Mouse (Mus musculus): ENCODE data around the gene Rnft1. TPM values are rescaled to one million over a fixed set of nuclear protein-coding genes. Genes with fewer than 3 reads are reported as not detected.
A peak's percentile ranks its signal among the peaks of the same experiment; 100 is the strongest.

The Rnft1 gene
- polyA plus RNA-seq, 1 experiment from 2014 or later = 32.8 TPM

- Histone ChIP-seq H3K27me3 (no peaks in the 10 kb centered on the region), H3K4me2 (replicated peaks) (peak overlapping the region; percentile 40), H3K4me1 (peaks cover 13% of the 10 kb centered on the region), H3K36me3 (no peaks in the 10 kb centered on the region), H3K27ac (peak overlapping the region; percentile 50; the same call in 1 of the 2 replicates), H3K4me3 (0 out of 2 replicates have a peak overlapping the region, but pooled peaks have one; percentile 4), H3K9ac (no peak overlapping the region; the same call in 1 of the 2 replicates), H3K9me3 (no peaks in the 10 kb centered on the region)
- 16% methylated on average over 7 of the region's 7 CpGs for WGBS
- ATAC-seq (ENCODE audit: insufficient number of reproducible peaks, insufficient read depth, low FRiP score, low TSS enrichment) = no peak
Measured at GRCm38 (mm10) chr11:86472771-86473171, 11.7 kb upstream of the Rnft1 start.

DNA sequence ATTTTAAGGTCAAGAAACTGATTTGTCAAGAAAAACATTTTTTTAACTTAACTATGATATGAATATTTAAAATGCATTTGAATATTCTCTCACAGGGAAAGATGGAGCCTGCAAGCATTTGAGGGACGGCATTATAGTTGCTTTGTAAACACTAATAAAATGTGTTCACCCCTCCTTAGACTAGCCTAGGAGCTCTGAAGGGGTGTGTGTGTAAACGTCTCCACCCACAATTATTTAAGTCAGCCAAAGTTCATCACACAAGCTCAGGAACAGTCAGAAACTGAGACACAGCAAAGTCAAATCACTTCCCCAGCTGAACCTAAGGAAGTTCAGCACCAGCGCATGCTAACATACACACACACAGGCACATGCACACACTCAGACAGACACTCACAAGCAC is 10.9 kb upstream of the Rnft1 start:
- Histone ChIP-seq H3K27me3 (no peaks in the 10 kb centered on the region), H3K9me3 (no peaks in the 10 kb centered on the region), H3K36me3 (no peaks in the 10 kb centered on the region), H3K4me2 (replicated peaks) (peak overlapping the region; percentile 40; the same call in 1 of the 2 replicates), H3K4me3 (no peak overlapping the region), H3K4me1 (peaks cover 13% of the 10 kb centered on the region), H3K9ac (no peak overlapping the region), H3K27ac (no peak overlapping the region; the same call in 1 of the 2 replicates)
- WGBS = 53% methylated on average over 3 of the region's 3 CpGs
- ATAC-seq (ENCODE audit: insufficient number of reproducible peaks, insufficient read depth, low FRiP score, low TSS enrichment) = no peak

DNA sequence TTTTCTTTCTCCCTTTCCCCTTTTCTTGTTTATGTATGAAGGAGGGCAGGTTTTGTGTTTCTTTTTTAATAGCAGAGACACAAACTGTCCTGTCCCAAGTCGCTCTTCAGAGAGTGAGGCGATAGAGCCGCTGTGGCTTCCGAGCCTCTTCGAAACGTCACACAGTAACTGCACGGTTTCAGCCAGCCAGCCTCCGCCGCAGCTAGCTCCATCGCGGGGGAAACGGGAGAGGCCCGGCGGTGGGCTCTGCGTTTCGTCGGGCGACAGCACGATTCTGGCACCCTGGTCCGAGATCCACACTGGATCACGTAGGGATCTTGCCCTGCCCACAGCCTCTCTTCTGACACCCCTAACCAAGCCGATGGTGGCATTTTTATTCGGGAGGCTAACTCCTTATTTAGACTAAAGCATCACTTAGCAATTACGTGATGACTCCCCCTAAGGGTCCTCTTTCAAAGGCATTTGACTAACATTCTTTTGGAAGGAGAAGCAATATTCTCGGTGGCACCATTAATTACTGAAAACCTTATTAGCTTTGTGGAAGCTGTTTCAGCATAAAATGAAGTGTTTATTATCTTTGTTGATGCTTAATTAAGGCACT is 553 bp downstream of the Rnft1 start:
- peak overlapping the region; percentile 74 for H3K27ac ChIP-seq
- H3K4me3 ChIP-seq = peak overlapping the region; percentile 66
- ATAC-seq (ENCODE audit: insufficient number of reproducible peaks, insufficient read depth, low FRiP score, low TSS enrichment) = peak; percentile 54
- no peaks in the 10 kb centered on the region for H3K9me3 ChIP-seq
- no peaks in the 10 kb centered on the region for H3K27me3 ChIP-seq
- peaks cover 8% of the 10 kb centered on the region; the same call in 1 of the 2 replicates for H3K36me3 ChIP-seq
- 2% methylated on average over 25 of the region's 25 CpGs for WGBS
- peak overlapping the region; percentile 67 for H3K4me2 ChIP-seq (replicated peaks)
- H3K9ac ChIP-seq = peak overlapping the region; percentile 68
- H3K4me1 ChIP-seq = peaks cover 11% of the 10 kb centered on the region

GRCm38 (mm10) chr11:86490782-86491181 is 6.3 kb downstream of the Rnft1 start:
- Histone ChIP-seq H3K4me2 (replicated peaks) (no peak overlapping the region), H3K36me3 (peaks cover 29% of the 10 kb centered on the region), H3K9me3 (no peaks in the 10 kb centered on the region), H3K27me3 (no peaks in the 10 kb centered on the region), H3K27ac (no peak overlapping the region), H3K4me3 (no peak overlapping the region), H3K9ac (no peak overlapping the region), H3K4me1 (peaks cover 8% of the 10 kb centered on the region)
- no peak for ATAC-seq (ENCODE audit: insufficient number of reproducible peaks, insufficient read depth, low FRiP score, low TSS enrichment)
- WGBS = 98% methylated on average over 1 of the region's 1 CpGs

- H3K36me3 ChIP-seq = peaks cover 27% of the 10 kb centered on the region
- no peak overlapping the region for H3K27ac ChIP-seq
- 94% methylated on average over 1 of the region's 1 CpGs for WGBS
- H3K4me2 ChIP-seq (replicated peaks) = no peak overlapping the region
- ATAC-seq (ENCODE audit: insufficient number of reproducible peaks, insufficient read depth, low FRiP score, low TSS enrichment) = no peak
- no peak overlapping the region for H3K9ac ChIP-seq
- no peaks in the 10 kb centered on the region for H3K27me3 ChIP-seq
- no peak overlapping the region for H3K4me3 ChIP-seq
- no peaks in the 10 kb centered on the region for H3K9me3 ChIP-seq
- 0 out of 2 replicates have a peak, but pooled peaks cover 3% of the 10 kb centered on the region for H3K4me1 ChIP-seq
Measured at GRCm38 (mm10) chr11:86497356-86497755, 12.9 kb downstream of the Rnft1 start.

DNA sequence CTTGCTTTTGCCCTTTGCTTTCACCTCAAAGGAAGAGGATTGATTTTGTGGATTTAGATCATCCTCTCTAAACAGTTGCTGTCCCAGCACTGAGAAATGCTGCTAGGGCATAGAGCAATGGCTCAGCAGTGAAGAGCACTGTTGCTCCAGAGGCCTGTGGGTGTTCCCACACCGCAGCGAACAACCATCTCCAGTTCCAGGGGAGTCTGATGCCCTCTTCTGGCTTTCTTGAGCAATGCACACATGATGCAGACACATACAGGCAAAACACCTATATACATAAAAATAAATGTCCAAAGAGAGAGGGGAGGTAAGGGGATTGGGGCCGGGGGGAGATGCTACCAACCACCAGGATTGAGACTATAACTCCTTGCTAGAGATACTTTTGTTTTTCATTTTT is 13.5 kb downstream of the Rnft1 start:
- Histone ChIP-seq H3K9ac (no peak overlapping the region), H3K27ac (no peak overlapping the region), H3K36me3 (peaks cover 26% of the 10 kb centered on the region), H3K4me2 (replicated peaks) (no peak overlapping the region), H3K4me1 (0 out of 2 replicates have a peak, but pooled peaks cover 3% of the 10 kb centered on the region), H3K9me3 (no peaks in the 10 kb centered on the region), H3K4me3 (no peak overlapping the region), H3K27me3 (no peaks in the 10 kb centered on the region)
- ATAC-seq (ENCODE audit: insufficient number of reproducible peaks, insufficient read depth, low FRiP score, low TSS enrichment) = no peak
- 68% methylated on average over 3 of the region's 3 CpGs for WGBS

DNA sequence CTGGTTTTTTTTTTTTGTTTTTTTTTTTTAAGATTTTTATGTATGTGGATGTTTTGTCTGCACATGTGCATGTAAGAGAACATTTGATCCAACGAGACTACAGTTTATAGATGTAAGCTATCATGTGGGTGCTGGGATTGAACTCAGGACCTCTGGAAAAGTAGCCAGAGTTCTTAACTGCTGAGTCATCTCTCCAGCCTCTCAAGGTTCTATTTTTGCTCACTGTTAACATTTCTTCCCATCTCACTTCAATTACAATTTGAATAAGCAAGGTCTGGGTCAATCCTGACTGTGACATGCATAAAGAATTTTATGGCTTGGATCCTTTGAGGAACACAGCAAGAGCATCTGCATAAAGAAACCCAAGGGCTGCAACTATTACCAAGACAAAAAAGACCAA is 16.3 kb downstream of the Rnft1 start:
- Histone ChIP-seq H3K4me1 (no peaks in the 10 kb centered on the region), H3K9me3 (no peaks in the 10 kb centered on the region), H3K9ac (no peak overlapping the region), H3K4me2 (replicated peaks) (no peak overlapping the region), H3K36me3 (peaks cover 35% of the 10 kb centered on the region), H3K4me3 (no peak overlapping the region), H3K27me3 (no peaks in the 10 kb centered on the region), H3K27ac (no peak overlapping the region)
- ATAC-seq (ENCODE audit: insufficient number of reproducible peaks, insufficient read depth, low FRiP score, low TSS enrichment) = no peak
- WGBS = 86% methylated on average over 1 of the region's 1 CpGs

GRCm38 (mm10) chr11:86503121-86503520 is 18.7 kb downstream of the Rnft1 start:
- ATAC-seq (ENCODE audit: insufficient number of reproducible peaks, insufficient read depth, low FRiP score, low TSS enrichment) = no peak
- no peak overlapping the region for H3K4me2 ChIP-seq (replicated peaks)
- no peaks in the 10 kb centered on the region for H3K9me3 ChIP-seq
- no peaks in the 10 kb centered on the region for H3K4me1 ChIP-seq
- H3K27me3 ChIP-seq = no peaks in the 10 kb centered on the region
- no peak overlapping the region for H3K9ac ChIP-seq
- no peak overlapping the region for H3K27ac ChIP-seq
- H3K4me3 ChIP-seq = no peak overlapping the region
- WGBS = 92% methylated on average over 2 of the region's 2 CpGs
- peaks cover 42% of the 10 kb centered on the region for H3K36me3 ChIP-seq

DNA sequence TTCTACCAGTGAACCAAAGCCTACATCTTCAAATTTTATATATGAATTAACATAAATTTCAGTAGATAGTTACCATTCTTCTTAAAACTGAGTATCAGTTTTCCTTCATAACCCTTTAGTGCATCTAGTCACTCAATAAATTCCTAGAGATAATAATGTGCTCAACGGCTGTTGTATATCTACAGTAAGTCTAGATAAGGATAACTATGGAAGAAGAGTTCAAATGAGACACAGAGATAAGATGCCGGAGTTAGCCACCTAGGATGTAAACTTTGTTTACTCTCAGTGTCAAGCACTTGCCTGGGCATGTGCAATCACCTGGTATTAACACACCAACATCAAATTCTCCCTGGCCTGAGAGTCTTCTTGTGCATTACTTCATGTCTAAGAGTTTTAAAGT is 22.9 kb downstream of the Rnft1 start:
- Histone ChIP-seq H3K27ac (no peak overlapping the region), H3K4me1 (no peaks in the 10 kb centered on the region), H3K36me3 (peaks cover 70% of the 10 kb centered on the region), H3K4me2 (replicated peaks) (no peak overlapping the region), H3K4me3 (no peak overlapping the region), H3K9me3 (no peaks in the 10 kb centered on the region), H3K9ac (no peak overlapping the region), H3K27me3 (no peaks in the 10 kb centered on the region)
- ATAC-seq (ENCODE audit: insufficient number of reproducible peaks, insufficient read depth, low FRiP score, low TSS enrichment) = no peak
- WGBS = 95% methylated on average over 2 of the region's 2 CpGs

DNA sequence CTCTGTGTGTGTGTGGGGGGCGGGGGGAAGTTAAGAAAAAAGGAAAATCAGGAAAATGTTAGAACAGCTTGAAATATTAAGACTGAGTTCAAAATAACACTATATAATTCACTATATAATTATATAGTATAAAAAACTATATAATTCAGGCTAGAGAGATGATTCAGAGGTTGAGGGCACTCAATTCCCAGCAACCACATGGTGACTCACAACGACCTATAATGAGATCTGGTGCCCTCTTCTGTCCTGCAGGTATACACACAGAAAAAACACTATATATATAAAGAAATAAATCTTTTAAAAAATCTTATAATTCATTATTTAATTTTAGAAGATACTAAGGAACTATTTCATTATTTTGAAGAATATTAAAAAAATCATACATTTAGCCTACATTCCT is 23.5 kb downstream of the Rnft1 start:
- H3K27ac ChIP-seq = no peak overlapping the region
- peaks cover 69% of the 10 kb centered on the region for H3K36me3 ChIP-seq
- H3K9ac ChIP-seq = no peak overlapping the region
- 88% methylated on average over 2 of the region's 2 CpGs for WGBS
- no peaks in the 10 kb centered on the region for H3K4me1 ChIP-seq
- H3K9me3 ChIP-seq = no peaks in the 10 kb centered on the region
- H3K4me2 ChIP-seq (replicated peaks) = no peak overlapping the region
- ATAC-seq (ENCODE audit: insufficient number of reproducible peaks, insufficient read depth, low FRiP score, low TSS enrichment) = no peak
- no peak overlapping the region for H3K4me3 ChIP-seq
- H3K27me3 ChIP-seq = no peaks in the 10 kb centered on the region

DNA sequence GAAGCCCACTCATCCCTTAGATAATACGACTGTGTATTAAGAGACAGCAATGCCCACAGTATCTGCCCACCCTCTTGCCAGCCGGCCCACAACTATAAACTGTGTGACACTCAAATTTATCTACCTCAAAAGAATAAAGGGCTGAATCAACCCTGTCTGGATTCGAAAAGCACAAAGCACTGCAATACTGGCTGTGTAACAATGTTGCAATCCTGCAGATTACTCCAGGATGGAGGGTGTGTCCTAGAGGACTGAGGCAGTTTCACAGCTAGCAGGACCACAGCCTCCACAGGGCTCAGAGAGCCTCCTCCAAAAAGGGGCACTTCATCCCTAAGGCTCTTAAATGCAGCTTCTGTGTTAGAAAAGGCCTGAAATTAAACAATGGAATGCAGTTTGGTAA is 32.2 kb downstream of the Rnft1 start:
- Histone ChIP-seq H3K9me3 (no peaks in the 10 kb centered on the region), H3K4me1 (no peaks in the 10 kb centered on the region), H3K36me3 (peaks cover 58% of the 10 kb centered on the region), H3K27me3 (no peaks in the 10 kb centered on the region), H3K9ac (no peak overlapping the region), H3K27ac (no peak overlapping the region), H3K4me3 (no peak overlapping the region), H3K4me2 (replicated peaks) (no peak overlapping the region)
- no peak for ATAC-seq (ENCODE audit: insufficient number of reproducible peaks, insufficient read depth, low FRiP score, low TSS enrichment)
- WGBS = 89% methylated on average over 3 of the region's 3 CpGs

- WGBS = 81% methylated on average over 3 of the region's 3 CpGs
Measured at GRCm38 (mm10) chr11:86517229-86517628, 32.8 kb downstream of the Rnft1 start.

More at GRCm38 (mm10) chr11:86517229-86517628, 32.8 kb downstream of the Rnft1 start:
- Histone ChIP-seq H3K4me1 (no peaks in the 10 kb centered on the region), H3K4me2 (replicated peaks) (no peak overlapping the region), H3K9ac (no peak overlapping the region), H3K4me3 (no peak overlapping the region), H3K9me3 (no peaks in the 10 kb centered on the region), H3K36me3 (peaks cover 63% of the 10 kb centered on the region), H3K27me3 (no peaks in the 10 kb centered on the region), H3K27ac (no peak overlapping the region)
- no peak for ATAC-seq (ENCODE audit: insufficient number of reproducible peaks, insufficient read depth, low FRiP score, low TSS enrichment)

Data from embryonic facial prominence, embryonic 12.5 days (tissue).